Mouse (Mus musculus) frontal cortex, postnatal 14 days (tissue): ENCODE results near the gene Bicd2.
"Not testable (repeated sequence)": the region's sequence is repeated elsewhere in the genome, so short reads cannot be mapped to it uniquely, and the experiment has no call there.

ENCODE experiments used
- DNase-seq, 2 experiments: peaks; one replicate each; pipeline ENCODE4 v3.0.0; 2022; ENCODE audit warnings: low spot score in 2 of 2

Bicd2 gene

GRCm38 (mm10) chr13:49360906-49361406, 19.6 kb downstream of the Bicd2 start:
- no peak for DNase-seq

- DNase-seq: no peak
Observed at GRCm38 (mm10) chr13:49362364-49362763, 21.0 kb downstream of the Bicd2 start.

- DNase-seq: no peak
Observed at GRCm38 (mm10) chr13:49362804-49363203, 21.4 kb downstream of the Bicd2 start.

- no peak for DNase-seq
Observed at GRCm38 (mm10) chr13:49364716-49365115, 23.3 kb downstream of the Bicd2 start.

- DNase-seq: no peak
Observed at GRCm38 (mm10) chr13:49367657-49368440, 26.5 kb downstream of the Bicd2 start.

- no peak for DNase-seq
Observed at GRCm38 (mm10) chr13:49369404-49369803, 28.0 kb downstream of the Bicd2 start.

GRCm38 (mm10) chr13:49370216-49370615, 28.8 kb downstream of the Bicd2 start:
- not testable (repeated sequence) for DNase-seq

GRCm38 (mm10) chr13:49370916-49371315, 29.5 kb downstream of the Bicd2 start:
- not testable (repeated sequence) for DNase-seq

- DNase-seq: peak; percentile 51 to 70
Observed at GRCm38 (mm10) chr13:49371428-49371899, 30.1 kb downstream of the Bicd2 start.

GRCm38 (mm10) chr13:49372370-49373060, 31.1 kb downstream of the Bicd2 start:
- DNase-seq: no peak

GRCm38 (mm10) chr13:49374304-49374703, 32.9 kb downstream of the Bicd2 start:
- DNase-seq: no peak

GRCm38 (mm10) chr13:49374730-49375129, 33.3 kb downstream of the Bicd2 start:
- no peak for DNase-seq

- no peak for DNase-seq
Observed at GRCm38 (mm10) chr13:49377608-49378007, 36.2 kb downstream of the Bicd2 start.

GRCm38 (mm10) chr13:49379301-49379700, 37.9 kb downstream of the Bicd2 start:
- DNase-seq: no peak

- peak; percentile 69 to 81 for DNase-seq
Observed at GRCm38 (mm10) chr13:49381230-49381629, 39.8 kb downstream of the Bicd2 start.

GRCm38 (mm10) chr13:49382997-49383396, 41.6 kb downstream of the Bicd2 start:
- DNase-seq: no peak

- no peak for DNase-seq
Observed at GRCm38 (mm10) chr13:49384751-49385463, 43.5 kb downstream of the Bicd2 start.

GRCm38 (mm10) chr13:49391374-49391773, 50.0 kb downstream of the Bicd2 start:
- no peak for DNase-seq

GRCm38 (mm10) chr13:49393579-49393978, 52.2 kb downstream of the Bicd2 start:
- no peak for DNase-seq

GRCm38 (mm10) chr13:49394886-49395447, 53.6 kb downstream of the Bicd2 start:
- DNase-seq: no peak

GRCm38 (mm10) chr13:49396798-49397197, 55.4 kb downstream of the Bicd2 start:
- no peak for DNase-seq

GRCm38 (mm10) chr13:49398191-49398590, 56.8 kb downstream of the Bicd2 start:
- DNase-seq: no peak
